Mouse (Mus musculus): ENCODE data around the gene Fkrp. TPM values are rescaled to one million over a fixed set of nuclear protein-coding genes. Genes with fewer than 3 reads are reported as not detected.

The Fkrp gene
- total and polyA plus RNA-seq, 3 experiments: 16.5 to 23.4 (median 20.3) TPM

GRCm38 (mm10) chr7:16825785-16826184 lies 9.3 kb upstream of the Fkrp start:
- Histone ChIP-seq H3K79me2 (replicated peaks; ENCODE audit: control insufficient read depth, extremely low read depth, insufficient read depth, poor library complexity, severe bottlenecking) (peaks cover 30% of the 10 kb centered on the region), H3K36me3 (replicated peaks in 1 of 2; ENCODE audit: control insufficient read depth in 1 of 2, insufficient read depth in 1 of 2, low read length in 1 of 2) (peaks cover 77 to 95% of the 10 kb centered on the region in 2 experiments), H3K27ac (ENCODE audit: insufficient read depth, low read depth) (peak overlapping the region; percentile 83), H3K9me3 (replicated peaks; ENCODE audit: low read length) (no peaks in the 10 kb centered on the region), H3K27me3 (replicated peaks) (no peaks in the 10 kb centered on the region), H3K4me1 (ENCODE audit: control insufficient read depth in 1 of 2, insufficient read depth in 2 of 2) (peaks cover 22 to 86% of the 10 kb centered on the region in 2 experiments), H3K4me3 (replicated peaks in 1 of 3; ENCODE audit: low read depth in 2 of 3, low read length in 2 of 3, poor library complexity in 1 of 3) (peak overlapping the region in 1 of 3 experiments; percentile 25), H3K9ac (ENCODE audit: insufficient read depth, low read depth) (no peak overlapping the region), H3K4me2 (ENCODE audit: insufficient read depth, low read depth, poor library complexity, severe bottlenecking) (no peak overlapping the region)
- DNase-seq (ENCODE audit: extremely low read depth): peak; percentile 86
- dilution Hi-C loops (cut with MboI; ENCODE audit: extremely low pct_ligation_motif_present, extremely low pct_unique_long_range_greater_than_20kb, low sequenced_read_pairs): no loop called here
- peak; percentile 69 for TF ChIP-seq RAD21 (IDR thresholded peaks at IDR 0.05; ENCODE audit: low read depth, low read length)
- no peak for TF ChIP-seq EP300 (IDR thresholded peaks at IDR 0.05; ENCODE audit: low read length)
- no peak for TF ChIP-seq BHLHE40 (IDR thresholded peaks at IDR 0.05; ENCODE audit: low read depth, low read length)
- TF ChIP-seq CTCF (conservative IDR thresholded peaks at IDR 0.05 in 1 of 2, IDR thresholded peaks at IDR 0.05 in 1 of 2; ENCODE audit: low read depth in 2 of 2, low read length in 2 of 2): peak; percentile 17 to 73; a peak in 3 of 4 replicates
- TF ChIP-seq SMC3 (IDR thresholded peaks at IDR 0.05; ENCODE audit: low read depth, low read length): peak; percentile 59
- 0 out of 2 replicates have a peak, but pooled peaks have one; percentile 29 for TF ChIP-seq ELF1 (IDR thresholded peaks at IDR 0.05; ENCODE audit: low read depth, low read length)
- TF ChIP-seq ZNF384 (IDR thresholded peaks at IDR 0.05; ENCODE audit: low read depth, low read length): peak; percentile 69
- in situ Hi-C loops (cut with MboI; ENCODE audit: low pct_ligation_motif_present, low pct_unique_long_range_greater_than_20kb, low sequenced_read_pairs): no loop called here

- Histone ChIP-seq H3K79me2 (replicated peaks; ENCODE audit: control insufficient read depth, extremely low read depth, insufficient read depth, poor library complexity, severe bottlenecking) (peaks cover 50% of the 10 kb centered on the region), H3K4me3 (replicated peaks in 1 of 3; ENCODE audit: low read depth in 2 of 3, low read length in 2 of 3, poor library complexity in 1 of 3) (no peak overlapping the region), H3K9ac (ENCODE audit: insufficient read depth, low read depth) (no peak overlapping the region), H3K36me3 (replicated peaks in 1 of 2; ENCODE audit: control insufficient read depth in 1 of 2, insufficient read depth in 1 of 2, low read length in 1 of 2) (peaks cover 56 to 90% of the 10 kb centered on the region in 2 experiments), H3K9me3 (replicated peaks; ENCODE audit: low read length) (no peaks in the 10 kb centered on the region), H3K4me1 (ENCODE audit: control insufficient read depth in 1 of 2, insufficient read depth in 2 of 2) (peaks cover 35 to 91% of the 10 kb centered on the region in 2 experiments), H3K27ac (ENCODE audit: insufficient read depth, low read depth) (no peak overlapping the region), H3K4me2 (ENCODE audit: insufficient read depth, low read depth, poor library complexity, severe bottlenecking) (no peak overlapping the region), H3K27me3 (replicated peaks) (no peaks in the 10 kb centered on the region)
- dilution Hi-C loops (cut with MboI; ENCODE audit: extremely low pct_ligation_motif_present, extremely low pct_unique_long_range_greater_than_20kb, low sequenced_read_pairs) (no loop called here), in situ Hi-C loops (cut with MboI; ENCODE audit: low pct_ligation_motif_present, low pct_unique_long_range_greater_than_20kb, low sequenced_read_pairs) (no loop called here)
- TF ChIP-seq CHD2 (IDR thresholded peaks at IDR 0.05; ENCODE audit: low read length) (no peak), TBP (conservative IDR thresholded peaks at IDR 0.05; ENCODE audit: low read depth, low read length) (no peak), MEF2A (IDR thresholded peaks at IDR 0.05; ENCODE audit: borderline replicate concordance, low read depth, low read length) (no peak), NELFE (IDR thresholded peaks at IDR 0.05; ENCODE audit: low read depth, low read length) (no peak), ZMIZ1 (IDR thresholded peaks at IDR 0.05; ENCODE audit: low read depth, low read length) (no peak), MAFK (IDR thresholded peaks at IDR 0.05; ENCODE audit: insufficient replicate concordance, low read length) (no peak), NRF1 (IDR thresholded peaks at IDR 0.05; ENCODE audit: low read depth, low read length) (no peak), E2F4 (IDR thresholded peaks at IDR 0.05; ENCODE audit: insufficient replicate concordance, low read depth, low read length) (no peak), KAT2A (IDR thresholded peaks at IDR 0.05; ENCODE audit: insufficient replicate concordance, low read length) (no peak), TCF12 (IDR thresholded peaks at IDR 0.05; ENCODE audit: low read depth, low read length) (no peak), JUND (conservative IDR thresholded peaks at IDR 0.05; ENCODE audit: low read depth, low read length) (no peak), ZNF384 (IDR thresholded peaks at IDR 0.05; ENCODE audit: low read depth, low read length) (no peak), HCFC1 (IDR thresholded peaks at IDR 0.05; ENCODE audit: low read depth, low read length) (no peak), ETS1 (conservative IDR thresholded peaks at IDR 0.05; ENCODE audit: low read depth, low read length) (no peak), GABPA (IDR thresholded peaks at IDR 0.05; ENCODE audit: insufficient replicate concordance, low read depth, low read length) (no peak), USF2 (conservative IDR thresholded peaks at IDR 0.05; ENCODE audit: low read depth, low read length) (no peak), UBTF (IDR thresholded peaks at IDR 0.05; ENCODE audit: low read depth, low read length) (no peak), ZKSCAN1 (IDR thresholded peaks at IDR 0.05; ENCODE audit: borderline replicate concordance, low read depth, low read length) (no peak), POLR2AphosphoS2 (IDR thresholded peaks at IDR 0.05; ENCODE audit: low read depth, low read length) (no peak)
- no peak for DNase-seq (ENCODE audit: extremely low read depth)
Observed at GRCm38 (mm10) chr7:16823734-16824133, 7.2 kb upstream of the Fkrp start.
